Mouse (Mus musculus) cortical plate, adult 2 months (tissue): ENCODE measurements around the gene Ppa2. TPM values are rescaled to one million over a fixed set of nuclear protein-coding genes. Genes with fewer than 3 reads are reported as not detected.

Experiments used
- H3K27ac ChIP-seq: fragments of 200-500 bp; 2 replicates; pipeline ENCODE4 v1.5.1; 2012; ENCODE audit warnings: low read length, control low read depth, inconsistent platforms; ENCODE audit not compliant: insufficient read depth
- H3K4me1 ChIP-seq: fragments of 200-500 bp; 2 replicates; pipeline ENCODE4 v1.6.1; 2011; ENCODE audit warnings: low read length; ENCODE audit not compliant: control insufficient read depth, insufficient read depth
- H3K4me3 ChIP-seq: fragments of 200-500 bp; 2 replicates; pipeline ENCODE4 v1.5.1; 2011; ENCODE audit warnings: mild to moderate bottlenecking, low read length, control low read depth; ENCODE audit not compliant: insufficient read depth
- CTCF ChIP-seq: fragments of 200-500 bp; IDR thresholded peaks from 2 replicates; pipeline ENCODE4 v1.5.1; 2011; ENCODE audit warnings: mild to moderate bottlenecking, control low read depth, low read length; ENCODE audit not compliant: insufficient read depth; ENCODE audit errors: extremely low read depth
- POLR2A ChIP-seq: fragments of 200-500 bp; IDR thresholded peaks from 2 replicates; pipeline ENCODE4 v1.6.1; 2011; ENCODE audit warnings: mild to moderate bottlenecking, low read length, control low read depth; ENCODE audit not compliant: insufficient read depth; ENCODE audit errors: extremely low read depth
- polyA plus RNA-seq: library from polyadenylated mRNA; depleted of rRNA; stranded (reverse); fragments of >200 nt; gene quantifications from 2 replicates; pipeline ENCODE4 v1.2.3, GENCODE M21; 2012

The Ppa2 gene
- polyA plus RNA-seq, 1 experiment, result 69.4 TPM

DNA sequence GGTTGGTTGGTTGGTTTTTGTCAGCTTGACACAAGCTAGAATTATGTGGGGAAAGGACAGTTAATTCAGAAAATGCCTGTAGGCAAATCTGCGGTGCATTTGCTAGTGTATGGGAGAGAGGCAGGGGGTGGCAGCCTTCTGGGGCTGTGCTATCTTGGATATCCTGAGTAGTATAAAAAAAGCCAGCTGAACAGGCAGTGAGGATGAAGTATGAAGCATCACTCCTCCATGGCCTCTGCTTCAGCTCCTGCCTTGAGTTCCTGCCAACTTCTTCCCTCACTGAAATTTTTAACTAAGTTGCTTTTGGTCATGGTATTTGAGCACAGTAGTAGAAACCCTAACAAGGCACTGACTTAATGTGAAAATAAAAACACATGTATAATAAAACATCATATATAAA, 70.1 kb downstream of the Ppa2 start:
- H3K27ac ChIP-seq, result peak overlapping the region; percentile 40; the same call in 1 of the 2 replicates
- H3K4me3 ChIP-seq, result no peak overlapping the region
- peaks cover 5% of the 10 kb centered on the region for H3K4me1 ChIP-seq
- no peak for TF ChIP-seq CTCF
- TF ChIP-seq POLR2A, result no peak

DNA sequence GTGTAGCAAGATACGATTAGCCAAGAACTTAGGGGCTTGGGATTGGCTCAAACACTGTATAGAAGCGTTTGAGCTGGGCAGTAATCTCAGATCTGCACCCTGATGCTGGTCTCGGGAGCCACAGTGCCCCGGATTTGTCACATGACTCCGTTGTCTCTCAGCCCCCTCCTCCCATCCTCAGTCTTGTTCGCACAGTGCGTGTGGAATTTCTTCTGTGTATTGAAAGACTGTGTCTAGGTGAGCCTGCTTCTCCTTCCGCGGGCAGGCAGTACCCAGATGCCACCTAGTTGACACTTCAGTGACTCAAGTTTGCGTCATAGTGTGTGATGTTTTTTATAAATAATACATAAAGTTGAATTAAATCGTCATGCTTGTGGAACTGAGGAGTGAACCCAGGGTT, 71.6 kb downstream of the Ppa2 start:
- Histone ChIP-seq H3K4me3 (no peak overlapping the region), H3K27ac (no peak overlapping the region), H3K4me1 (peaks cover 5% of the 10 kb centered on the region)
- TF ChIP-seq CTCF, result no peak
- TF ChIP-seq POLR2A, result no peak

DNA sequence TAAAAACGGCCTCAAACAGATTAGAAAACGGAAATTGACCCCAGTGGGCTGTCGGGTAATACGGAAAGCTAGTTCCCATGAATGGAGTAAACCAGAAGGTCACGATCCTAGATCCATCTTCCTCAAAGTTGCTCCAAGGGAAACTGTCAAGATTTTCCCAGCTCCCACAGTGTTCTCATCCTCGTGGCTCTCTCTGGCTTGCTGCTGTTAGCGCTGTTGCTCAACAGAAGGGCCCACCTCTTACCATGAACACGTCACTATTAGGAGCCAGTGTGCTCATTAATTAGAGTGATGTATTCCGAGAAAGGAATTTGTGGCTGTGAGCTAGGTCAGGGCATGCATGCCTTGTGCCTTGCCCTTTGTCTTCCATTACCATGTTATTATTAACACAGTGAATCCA, 72.2 kb downstream of the Ppa2 start:
- Histone ChIP-seq H3K4me1 (peaks cover 5% of the 10 kb centered on the region), H3K4me3 (no peak overlapping the region), H3K27ac (no peak overlapping the region)
- TF ChIP-seq POLR2A (no peak), CTCF (no peak)

DNA sequence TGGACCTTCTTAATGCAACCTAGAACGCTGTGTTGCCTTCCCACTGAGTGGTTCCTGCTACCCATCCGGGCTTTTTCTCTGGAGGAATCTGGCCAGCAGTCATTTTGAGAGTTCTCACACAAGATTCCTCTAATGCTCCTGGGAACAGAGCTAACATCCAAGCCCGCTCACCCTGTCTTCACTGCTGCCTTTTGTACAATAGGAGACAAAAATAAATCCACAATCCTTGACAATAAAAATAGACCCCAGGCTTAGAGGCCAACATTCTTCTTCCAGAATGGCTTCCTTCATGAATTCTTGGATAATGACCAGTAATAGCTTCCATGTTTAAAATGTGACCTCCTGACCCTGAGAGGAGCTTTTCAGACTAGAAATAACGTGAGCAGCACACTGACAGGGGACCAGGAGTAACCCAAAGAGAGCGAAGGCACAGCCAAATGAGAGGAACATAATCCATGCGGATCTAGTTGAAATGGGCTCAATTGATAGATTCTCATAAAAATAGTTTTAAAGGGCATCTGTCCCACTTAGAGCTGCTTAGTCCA, 74.3 kb downstream of the Ppa2 start:
- Histone ChIP-seq H3K4me3 (no peak overlapping the region), H3K4me1 (peaks cover 4% of the 10 kb centered on the region), H3K27ac (no peak overlapping the region)
- no peak for TF ChIP-seq CTCF
- TF ChIP-seq POLR2A, result no peak

DNA sequence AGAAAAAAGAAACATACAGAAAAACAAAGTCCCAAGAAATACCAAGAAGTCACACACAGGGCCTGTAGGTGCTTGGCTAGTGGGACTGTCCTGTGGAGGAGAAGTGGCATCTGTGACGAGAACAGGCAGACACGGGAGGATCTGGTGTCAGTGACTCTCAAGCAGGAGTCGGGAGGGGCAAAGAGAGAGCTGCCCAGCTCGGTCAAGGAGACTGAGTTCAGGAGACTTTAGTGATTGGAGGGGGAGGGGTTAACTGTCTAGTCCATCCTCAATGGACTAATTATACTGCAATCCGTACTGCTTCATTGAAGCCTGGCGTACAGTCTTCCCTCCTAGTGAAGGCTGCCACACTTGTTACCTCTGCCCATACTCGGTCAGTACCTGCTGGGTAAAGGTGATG, 77.4 kb downstream of the Ppa2 start:
- H3K27ac ChIP-seq, result no peak overlapping the region
- no peak overlapping the region for H3K4me3 ChIP-seq
- TF ChIP-seq POLR2A, result no peak
- no peak for TF ChIP-seq CTCF
- no peaks in the 10 kb centered on the region for H3K4me1 ChIP-seq

DNA sequence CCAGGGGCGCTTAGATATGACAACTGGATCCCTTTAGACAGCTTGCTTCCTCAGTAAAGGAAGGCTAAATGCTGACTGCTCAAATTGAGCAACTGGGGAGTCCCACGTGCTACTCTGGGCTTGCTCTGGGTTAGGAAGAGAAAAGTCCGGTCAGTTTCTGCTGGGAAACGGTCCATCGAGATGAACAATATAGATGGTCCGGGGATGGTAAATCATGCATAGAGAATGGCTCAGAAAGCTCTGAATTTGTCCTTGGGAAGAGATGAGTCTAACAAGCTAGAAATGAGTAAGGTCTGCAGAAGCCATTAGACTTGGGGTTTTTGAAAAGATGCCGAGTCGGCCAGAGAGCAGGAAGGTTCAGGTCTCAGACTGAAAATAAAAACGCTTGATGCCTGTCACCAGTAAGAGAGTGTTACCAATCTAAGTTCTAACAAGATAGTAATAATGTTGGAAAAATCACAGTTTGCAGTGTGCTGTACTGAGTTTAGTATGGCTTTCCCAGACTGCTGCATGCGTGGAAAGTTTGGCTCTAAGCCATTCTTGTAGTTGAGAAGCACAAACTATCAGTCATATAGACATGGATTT, 80.0 kb downstream of the Ppa2 start:
- H3K27ac ChIP-seq, result no peak overlapping the region
- no peaks in the 10 kb centered on the region for H3K4me1 ChIP-seq
- H3K4me3 ChIP-seq, result no peak overlapping the region
- no peak for TF ChIP-seq POLR2A
- no peak for TF ChIP-seq CTCF

DNA sequence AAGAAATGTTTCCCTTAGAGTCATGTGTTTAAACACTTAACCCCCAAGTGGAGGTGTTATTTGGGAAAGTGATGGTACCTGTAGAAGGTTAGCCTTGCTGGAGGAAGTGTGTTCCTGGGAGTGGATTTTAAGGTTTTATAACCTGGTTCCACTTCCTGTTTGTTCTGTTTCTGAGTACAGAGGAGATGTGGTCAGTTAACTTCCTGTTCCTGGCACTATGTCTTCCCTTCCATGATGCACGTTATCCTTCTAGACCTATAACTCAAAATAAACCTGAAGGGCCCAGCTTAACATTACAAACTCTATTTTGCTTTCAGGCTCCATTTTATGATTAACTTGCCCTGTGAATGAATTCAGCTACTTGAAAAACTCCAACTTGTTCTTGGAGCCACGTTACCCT, 84.6 kb downstream of the Ppa2 start:
- no peaks in the 10 kb centered on the region for H3K4me1 ChIP-seq
- H3K27ac ChIP-seq, result no peak overlapping the region
- no peak for TF ChIP-seq POLR2A
- TF ChIP-seq CTCF, result no peak
- no peak overlapping the region for H3K4me3 ChIP-seq

DNA sequence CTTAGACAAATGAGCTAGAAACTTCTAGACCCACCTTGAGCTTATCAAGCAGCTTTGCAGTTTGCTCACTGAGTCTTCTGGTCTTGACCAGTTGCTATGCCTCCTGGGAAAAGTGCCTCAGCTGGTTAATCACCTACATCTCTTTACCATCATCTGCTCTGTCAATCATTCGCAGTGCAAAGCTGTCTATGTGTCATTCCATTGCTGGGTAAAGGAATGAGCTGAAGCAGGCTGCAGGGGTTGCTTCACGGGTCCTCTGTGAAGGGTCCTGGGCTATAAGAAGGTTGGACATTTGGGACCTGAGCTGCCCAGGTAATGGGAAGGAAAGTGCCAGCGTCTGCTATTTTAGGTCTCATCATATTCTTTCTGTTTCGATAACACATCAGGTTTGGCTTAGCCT, 93.9 kb downstream of the Ppa2 start:
- H3K27ac ChIP-seq, result no peak overlapping the region
- no peak overlapping the region for H3K4me3 ChIP-seq
- TF ChIP-seq CTCF (no peak), POLR2A (no peak)
- H3K4me1 ChIP-seq, result no peaks in the 10 kb centered on the region

DNA sequence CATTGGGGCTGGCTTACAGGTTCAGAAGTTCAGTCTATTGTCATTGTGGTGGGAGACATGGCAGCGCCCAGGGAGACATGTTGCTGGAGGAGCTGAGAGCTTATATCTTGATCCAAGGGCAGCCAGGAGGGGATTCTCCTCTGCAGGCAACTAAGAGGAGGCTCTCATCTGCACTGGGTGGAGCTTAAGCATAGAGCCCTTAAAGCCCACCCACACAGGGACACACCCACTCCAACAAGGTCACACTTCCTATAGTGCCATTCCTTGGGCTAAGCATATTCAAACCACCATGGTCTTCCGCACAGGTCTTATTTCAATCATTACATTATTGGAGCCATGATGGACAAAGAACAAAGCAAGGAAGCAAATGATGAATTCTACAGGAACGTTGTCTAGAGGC, 95.7 kb downstream of the Ppa2 start:
- H3K4me1 ChIP-seq, result no peaks in the 10 kb centered on the region
- H3K27ac ChIP-seq, result no peak overlapping the region
- H3K4me3 ChIP-seq, result no peak overlapping the region
- TF ChIP-seq POLR2A (no peak), CTCF (no peak)

DNA sequence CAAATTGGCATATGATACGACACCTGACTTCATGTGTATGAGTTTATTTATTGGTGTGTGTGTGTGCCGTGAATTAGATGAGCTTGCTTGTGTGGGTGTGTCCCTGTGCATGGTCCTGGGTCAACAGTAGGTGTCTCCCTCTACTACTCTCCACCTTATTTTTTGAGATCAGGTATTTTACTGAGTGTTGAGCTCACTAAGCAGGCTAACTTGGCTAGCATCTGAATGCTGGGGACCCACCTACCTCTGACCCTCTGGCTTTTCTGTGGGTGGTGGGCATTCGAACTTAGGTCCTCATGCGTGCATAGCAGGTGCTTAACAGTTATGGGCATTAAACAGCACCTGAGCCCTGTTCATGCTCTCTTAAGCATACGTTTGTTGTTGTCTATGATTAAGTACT, 96.3 kb downstream of the Ppa2 start:
- Histone ChIP-seq H3K27ac (no peak overlapping the region), H3K4me1 (no peaks in the 10 kb centered on the region), H3K4me3 (no peak overlapping the region)
- TF ChIP-seq CTCF, result no peak
- TF ChIP-seq POLR2A, result no peak
